Mouse (Mus musculus) kidney, postnatal 36 days (tissue): ENCODE results near the gene Tfap2a.

Source experiments
- DNase-seq, 2 experiments: peaks; one replicate each; pipeline ENCODE4 v3.0.0; 2021 to 2022; ENCODE audit warnings: mixed read lengths in 2 of 2

Gene Tfap2a

DNA sequence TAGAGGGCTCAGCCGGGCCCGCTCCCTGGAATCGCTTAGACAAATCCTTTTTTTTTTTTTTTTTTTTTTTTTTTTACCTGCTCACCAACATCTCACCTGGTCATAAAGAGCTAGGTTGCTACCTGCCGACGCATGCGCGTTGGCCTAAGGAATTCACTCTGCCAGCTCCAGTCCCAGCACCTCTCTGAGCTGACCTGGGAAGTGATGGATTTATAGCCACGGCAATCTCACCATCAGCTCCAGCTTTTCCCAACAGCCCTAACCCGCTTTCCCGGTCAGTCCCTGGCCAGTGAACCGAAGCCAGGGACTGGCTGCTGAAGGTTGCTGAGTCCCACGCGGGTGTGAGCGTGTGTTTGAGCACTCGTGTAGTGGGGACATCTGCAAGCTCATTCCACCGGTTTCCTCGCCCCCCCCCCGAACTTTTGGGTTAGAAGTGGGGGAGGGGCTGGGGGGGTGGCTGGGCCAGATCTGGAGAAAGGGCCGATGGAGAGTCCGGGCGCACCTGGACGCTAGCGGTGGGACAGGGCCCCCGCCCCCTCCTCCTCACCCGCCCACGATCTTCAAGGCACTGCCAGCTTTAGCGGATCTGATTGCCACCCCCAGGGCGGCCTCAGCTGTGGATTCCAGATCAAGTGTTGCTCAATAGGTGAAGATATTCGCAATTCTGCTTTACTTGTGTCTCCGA, at the start of gene Tfap2a:
Gene Tfap2a (minus strand): TSS at position 181 of the 685 bp plus-strand sequence.
- peak; percentile 56 to 58 for DNase-seq

DNA sequence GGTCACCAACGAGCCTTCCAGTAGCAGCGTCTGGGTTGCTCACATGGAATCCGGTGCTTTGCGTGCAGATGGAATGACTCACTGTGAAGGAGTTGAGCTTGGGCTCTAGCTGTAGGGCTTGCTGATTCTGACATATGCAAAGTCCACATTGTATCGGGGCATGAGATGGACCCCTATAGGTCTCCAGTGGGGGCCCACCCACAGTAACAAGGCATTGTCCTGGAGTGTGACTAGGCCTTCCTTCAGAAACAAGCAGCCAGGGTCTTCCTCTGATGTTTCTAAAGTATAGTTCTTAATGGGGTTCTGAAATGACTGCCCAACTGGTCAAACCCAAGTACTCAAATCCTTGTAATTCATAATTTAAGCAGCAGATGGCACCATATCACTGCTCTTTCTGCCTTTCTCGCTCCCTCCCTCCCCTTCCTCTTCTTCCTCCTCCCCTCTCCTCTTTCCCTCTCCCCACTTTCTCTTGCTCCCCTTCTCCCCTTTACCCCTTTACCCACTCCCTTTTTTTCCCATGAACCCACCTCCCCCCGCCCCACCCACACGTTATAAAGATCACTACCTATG, 46.1 kb upstream of the Tfap2a start:
- peak; percentile 4 to 18 for DNase-seq

DNA sequence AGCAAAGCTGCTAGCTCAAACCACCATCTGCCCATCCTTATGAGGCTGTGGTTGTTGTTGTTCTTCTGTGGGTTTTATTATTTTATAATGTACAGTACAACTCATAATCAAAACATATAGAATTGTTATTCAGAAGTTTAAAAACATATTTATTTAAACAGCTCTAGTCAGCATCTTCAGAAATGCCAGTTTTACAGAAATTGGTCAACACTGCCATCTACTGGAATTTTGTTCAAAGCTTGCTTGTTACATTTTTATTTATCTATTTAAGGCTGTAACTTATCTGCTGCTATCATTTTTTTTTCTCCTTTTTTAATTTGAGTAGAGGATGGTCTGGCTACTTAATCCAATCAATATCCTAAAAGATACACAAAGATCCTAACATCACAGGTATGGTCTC, 19.8 kb upstream of the Tfap2a start:
- DNase-seq: no peak

DNA sequence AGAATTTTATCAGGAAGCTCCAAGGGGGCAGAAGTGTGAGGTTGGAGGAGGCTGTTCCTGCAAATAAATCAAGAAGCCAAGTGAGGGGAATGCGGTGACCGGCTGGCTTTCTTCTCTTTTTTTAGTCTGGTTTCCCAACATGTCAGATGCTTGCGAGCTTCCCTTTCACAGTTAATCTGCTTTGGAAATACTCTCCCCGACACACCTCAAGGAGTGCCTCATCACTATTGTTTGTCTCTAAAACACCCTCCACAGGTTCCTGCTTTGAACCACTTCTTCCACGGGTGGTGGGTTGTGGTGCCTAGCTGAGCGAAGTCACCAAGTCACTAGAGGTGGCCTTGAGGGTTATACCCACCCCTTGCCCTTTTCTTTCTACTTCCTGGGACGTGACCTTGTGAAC, 18.2 kb upstream of the Tfap2a start:
- DNase-seq: no peak

DNA sequence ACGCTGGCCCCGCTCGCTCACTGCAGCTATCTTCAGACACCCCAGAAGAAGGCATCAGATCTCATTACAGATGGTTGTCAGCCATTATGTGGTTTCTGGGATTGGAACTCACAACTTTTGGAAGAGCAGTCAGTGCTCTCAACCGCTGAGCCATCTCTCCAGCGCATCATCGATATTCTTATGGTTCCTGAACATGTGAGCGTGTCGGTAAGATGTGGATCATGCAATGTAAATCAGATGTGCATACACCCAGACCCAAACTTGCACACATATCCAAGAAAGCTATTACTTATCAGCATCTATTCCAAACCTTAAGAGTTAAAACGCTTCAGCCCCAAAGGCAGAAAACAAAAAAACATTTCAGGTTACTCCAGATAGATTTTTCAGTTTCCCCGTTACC, 15.9 kb upstream of the Tfap2a start:
- no peak for DNase-seq

DNA sequence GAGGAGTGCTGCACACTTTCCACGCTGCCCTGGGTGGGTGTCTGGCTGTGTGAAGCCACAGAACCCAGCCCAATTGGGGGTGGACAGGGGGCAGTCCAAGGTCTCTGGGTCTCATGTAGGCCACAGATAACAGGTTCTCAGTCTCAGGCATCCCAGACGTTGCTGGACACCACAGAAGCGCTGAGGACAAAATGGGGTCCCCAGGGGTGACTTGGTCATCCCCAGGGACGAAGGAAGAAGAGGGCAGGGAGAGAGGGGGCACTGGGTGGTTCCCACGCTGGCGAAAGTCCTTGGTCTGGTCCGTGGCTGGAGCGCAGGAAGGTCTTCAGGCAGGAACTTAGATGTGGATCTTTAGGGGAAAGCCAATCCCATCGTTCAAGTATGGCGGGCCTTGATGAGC, 13.7 kb upstream of the Tfap2a start:
- no peak for DNase-seq

DNA sequence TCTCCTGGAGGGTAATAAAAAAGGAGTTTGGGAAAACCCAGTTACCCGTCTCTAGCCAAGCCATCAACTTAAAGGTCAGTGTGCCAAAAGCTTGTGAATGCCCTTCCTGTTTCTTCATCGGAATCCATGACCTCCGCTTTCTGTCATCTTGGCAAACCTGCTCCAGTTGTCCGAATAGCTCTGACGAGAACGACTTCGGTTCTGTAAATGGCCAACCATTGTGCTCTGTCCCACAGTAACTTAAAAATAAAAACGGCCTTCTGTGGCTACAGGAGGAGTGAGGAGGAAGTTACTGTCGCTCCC, 11.4 kb upstream of the Tfap2a start:
- no peak for DNase-seq

DNA sequence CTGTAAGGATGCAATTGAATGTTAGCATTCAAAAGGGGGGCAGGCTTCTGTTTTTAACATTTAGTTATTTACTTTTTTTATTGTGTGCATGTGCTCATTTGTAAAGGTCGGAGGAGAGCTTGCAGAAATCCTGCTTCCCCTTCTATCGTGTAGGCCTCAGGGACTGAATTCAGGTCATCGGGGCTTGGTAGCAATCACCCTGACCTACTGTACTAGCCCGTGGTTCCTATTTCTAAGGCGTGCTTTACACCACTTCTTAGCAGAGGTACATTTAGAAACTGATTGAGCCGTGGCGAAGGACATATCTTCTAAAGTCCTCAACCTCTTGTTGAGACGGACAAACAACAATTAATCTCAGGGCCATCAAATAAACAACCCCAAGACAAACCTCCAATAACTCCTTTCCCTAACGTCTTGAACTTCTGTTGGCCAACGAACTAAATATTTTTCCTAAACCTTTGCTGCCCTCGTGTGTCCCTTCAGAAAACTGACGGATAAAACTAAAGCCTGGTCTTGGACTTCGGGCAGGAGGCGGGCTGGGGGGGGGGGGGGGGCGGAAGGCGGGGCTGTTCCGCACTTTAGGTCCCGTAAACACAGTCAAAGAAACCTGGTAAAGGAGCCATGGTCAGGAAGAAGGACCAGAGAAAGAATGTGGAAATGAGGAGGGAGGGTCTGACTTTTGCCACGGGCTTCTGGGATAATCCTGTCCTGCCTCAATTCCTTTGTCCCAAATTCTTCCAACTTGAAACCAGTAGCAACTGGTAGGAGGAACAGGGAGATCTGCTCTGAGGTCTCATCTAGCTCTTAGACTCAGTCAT, 10.8 kb upstream of the Tfap2a start:
- DNase-seq: peak in 1 of 2 experiments; percentile 45

DNA sequence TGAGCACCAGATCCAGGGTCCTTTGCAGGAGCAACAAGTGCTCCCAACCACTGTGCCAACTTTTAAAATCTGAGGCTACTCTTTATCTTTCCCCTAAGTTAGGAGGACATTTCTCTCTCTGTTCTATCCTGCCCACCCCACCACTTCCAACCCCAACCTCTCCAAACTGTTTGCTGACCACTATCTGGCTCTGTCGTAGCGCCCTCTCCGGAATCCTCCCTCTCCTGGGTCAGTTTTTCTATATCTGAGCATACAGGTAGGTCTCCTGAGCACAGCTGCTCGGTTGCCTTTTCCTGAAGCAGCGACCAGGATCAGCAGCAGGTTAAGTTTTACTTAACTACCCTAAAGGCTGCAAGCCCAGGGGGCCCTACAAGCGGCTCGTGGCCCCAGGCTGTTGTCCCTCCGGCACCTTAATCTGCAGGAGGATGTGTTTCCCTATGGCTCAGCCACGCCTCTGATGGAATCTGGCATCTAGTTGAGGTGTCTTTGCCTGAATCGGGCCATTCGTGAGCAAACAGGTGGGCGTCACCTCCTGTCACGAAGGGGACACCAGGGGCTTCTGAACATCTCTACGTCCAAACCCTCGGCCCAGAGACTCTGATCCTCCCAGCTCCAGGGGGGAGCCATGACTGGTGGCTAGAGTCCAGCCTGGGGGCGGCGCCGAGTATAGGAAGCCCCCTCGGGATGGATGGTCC, 6.1 kb upstream of the Tfap2a start:
- no peak for DNase-seq

DNA sequence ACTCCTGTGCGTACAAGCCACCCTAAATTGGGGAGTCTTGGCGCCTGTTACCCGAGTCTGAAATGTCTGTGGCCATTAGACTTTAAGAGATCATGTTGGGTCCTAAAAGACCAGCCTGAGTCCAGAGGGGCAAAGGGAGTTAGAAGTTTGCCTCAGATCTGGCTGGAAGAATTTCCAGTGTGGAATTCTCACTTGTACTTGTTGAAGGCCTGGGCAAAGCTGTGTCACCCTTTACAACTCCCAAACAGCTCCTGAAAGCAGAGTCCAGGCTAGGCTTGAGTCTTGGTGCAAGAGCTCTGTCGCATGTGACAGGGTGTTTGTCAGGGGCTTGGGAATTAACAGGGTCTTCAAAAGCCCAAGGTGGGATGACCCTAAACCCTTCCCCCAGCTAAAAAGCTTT, 5.0 kb upstream of the Tfap2a start:
- DNase-seq: no peak

DNA sequence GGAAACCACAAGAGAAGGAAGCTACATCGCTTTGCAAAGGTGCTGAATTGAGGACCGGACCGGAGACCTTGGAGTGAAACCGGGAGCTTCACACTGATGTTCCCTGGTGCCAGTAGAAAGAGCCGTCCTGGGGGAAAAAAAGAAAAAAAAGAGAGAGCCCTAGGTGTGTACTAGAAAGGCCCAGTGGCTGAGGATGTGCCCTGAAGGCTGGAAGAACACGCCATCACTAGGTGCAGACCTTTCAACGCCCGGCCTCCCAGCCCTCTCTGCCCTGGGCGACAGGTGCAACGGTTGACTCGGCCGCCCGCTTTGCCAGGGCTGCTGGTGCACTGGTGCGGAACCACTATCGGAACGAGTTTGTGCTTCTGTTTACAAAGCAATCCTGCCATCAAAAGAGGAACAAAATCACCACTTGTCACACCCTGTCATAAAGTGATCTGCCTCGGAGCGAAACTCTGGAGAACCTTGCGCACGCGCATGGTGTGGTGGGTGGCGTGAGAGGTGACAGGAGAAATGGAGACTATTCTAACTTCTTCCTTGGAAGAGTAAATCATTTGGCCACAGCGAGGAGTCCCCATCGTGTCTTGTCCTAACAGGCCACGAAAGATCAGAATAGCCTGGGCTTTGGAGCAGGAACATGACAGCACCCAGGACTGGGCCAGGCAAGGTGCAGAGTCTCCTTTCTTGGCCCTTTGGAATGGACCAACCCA, 3.8 kb upstream of the Tfap2a start:
- DNase-seq: no peak

DNA sequence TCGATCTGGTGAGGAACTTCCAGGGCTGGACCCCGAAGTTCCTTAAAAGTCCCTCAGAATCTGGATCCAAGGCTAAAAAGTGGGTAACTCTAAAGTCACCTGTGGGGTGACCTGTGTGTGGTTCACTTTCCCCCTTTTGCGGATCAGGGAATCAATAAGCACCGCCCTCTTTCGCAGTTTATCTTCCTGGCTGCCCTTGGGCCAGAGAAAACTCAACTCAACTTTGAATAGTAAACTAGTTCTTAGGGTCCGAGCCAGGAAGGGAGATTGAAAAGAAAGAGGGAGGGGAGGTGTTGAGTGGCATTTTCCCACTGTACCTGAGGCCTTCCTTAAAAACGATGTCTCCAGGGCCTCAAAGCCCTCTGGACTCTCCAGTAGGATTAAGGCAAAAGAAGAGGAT, 3.3 kb upstream of the Tfap2a start:
- no peak for DNase-seq

DNA sequence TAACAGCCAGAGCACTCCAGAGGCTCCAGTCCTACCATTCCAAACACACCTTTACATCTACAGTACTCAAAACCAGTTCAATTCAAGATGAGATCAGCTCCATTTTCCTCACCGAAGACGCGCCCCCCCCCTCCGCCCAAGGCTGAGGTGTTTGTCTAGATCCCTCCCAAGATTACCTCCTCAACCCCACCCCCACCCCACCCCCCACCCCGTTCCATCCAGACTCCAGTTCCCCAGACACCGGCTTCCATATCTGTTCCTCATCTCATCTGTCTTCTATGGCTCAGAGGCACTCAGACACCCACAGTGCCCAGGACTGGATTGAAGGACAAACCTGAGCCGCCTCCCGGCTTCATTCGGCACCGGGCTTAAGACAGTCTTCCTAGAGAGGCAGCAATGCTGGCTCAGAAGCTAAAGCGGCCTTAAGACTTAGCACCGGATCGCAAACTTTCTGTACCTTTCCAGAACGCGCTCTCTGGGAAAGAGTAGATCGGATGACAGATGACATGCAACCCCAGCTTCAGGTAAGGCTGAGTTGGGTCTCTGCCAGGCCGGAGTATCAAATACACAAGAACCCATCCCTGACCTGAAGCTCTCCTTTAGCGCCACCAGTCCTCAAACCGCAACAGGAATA, 2.7 kb upstream of the Tfap2a start:
- no peak for DNase-seq

DNA sequence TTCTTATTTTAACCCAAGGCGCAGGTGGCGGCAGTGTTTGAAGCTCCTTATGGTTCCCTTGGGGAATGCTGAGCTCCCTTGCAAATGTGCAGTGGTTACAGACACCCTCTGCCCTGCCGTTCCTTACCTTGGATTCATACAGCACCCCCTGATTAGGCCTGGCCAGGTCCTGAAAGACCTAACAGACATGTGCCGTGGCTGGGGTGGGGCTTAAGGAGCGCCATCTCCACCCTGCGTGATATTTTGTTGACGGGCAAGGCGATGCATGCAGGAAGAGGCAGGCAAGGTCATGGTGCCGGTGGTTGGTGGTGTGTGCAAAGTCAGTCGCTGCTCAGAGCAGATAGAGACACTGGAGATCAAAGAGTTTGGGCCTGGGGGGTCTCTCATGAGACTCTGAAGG, 1.7 kb upstream of the Tfap2a start:
- no peak for DNase-seq

DNA sequence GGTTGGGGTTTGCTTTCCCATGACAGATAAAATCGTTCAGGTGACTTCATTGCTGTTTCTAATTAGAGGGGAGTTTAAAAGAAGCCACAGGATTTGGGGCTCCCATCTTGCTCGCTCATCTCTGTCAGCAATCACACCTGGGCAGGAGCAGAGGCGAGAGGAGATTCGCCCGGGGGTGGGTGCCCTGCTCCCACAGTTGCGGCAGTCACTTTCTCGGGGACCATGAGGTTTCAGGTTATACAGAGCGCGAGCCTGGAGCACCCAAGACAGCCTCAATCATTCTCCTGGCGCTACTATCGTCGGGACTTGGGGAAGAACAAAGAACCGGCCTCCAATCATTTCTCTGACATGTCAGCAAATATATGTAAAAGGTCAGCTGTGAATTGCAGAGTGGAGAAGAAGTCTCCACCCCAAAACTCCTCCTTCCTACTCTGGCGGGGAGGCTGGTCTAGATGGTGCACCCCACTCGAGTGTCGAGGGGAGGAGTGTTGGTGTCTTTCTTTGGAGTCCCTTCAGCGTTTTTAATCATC, 1.0 kb upstream of the Tfap2a start:
- DNase-seq: no peak

DNA sequence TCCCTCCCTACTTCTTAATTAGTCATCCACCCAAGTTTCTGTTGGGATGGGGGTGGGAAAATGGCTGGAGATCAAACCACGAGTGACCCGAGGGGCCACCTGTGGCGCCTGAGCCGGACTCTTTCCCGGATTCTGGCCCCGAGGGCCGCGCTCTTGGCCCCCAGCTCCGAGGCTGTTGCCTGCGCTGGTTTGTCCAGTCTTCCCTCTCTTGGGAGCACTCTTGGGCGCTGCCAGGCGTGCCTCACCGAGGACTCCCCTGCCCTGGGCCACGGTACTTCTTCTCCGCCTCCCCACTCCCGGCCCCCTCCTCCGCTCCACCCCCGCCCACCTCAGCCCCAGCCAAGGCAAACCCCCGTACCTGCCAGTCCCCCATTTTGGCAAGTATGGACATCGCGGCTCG, 415 bp downstream of the Tfap2a start:
- DNase-seq: no peak

DNA sequence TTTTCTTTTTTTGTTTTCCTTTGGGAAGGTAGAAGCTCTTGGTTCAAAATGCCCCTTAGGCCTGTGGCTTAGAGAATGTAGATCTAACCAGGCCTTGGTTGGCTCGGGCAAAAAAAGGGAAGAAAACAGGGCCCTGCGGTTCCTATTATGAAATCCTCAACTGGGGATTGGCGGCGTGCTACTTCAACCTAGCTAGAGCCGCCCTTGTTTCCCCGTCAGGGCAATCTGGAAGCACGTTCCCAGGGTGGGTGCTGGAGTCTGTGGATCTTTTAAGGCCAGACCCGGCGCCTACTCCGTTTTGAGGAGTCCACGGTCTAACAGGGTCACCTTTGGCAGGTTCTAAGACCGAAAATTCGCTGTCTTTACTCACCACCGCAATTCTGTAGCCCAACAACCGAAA, 1.1 kb downstream of the Tfap2a start:
- no peak for DNase-seq

DNA sequence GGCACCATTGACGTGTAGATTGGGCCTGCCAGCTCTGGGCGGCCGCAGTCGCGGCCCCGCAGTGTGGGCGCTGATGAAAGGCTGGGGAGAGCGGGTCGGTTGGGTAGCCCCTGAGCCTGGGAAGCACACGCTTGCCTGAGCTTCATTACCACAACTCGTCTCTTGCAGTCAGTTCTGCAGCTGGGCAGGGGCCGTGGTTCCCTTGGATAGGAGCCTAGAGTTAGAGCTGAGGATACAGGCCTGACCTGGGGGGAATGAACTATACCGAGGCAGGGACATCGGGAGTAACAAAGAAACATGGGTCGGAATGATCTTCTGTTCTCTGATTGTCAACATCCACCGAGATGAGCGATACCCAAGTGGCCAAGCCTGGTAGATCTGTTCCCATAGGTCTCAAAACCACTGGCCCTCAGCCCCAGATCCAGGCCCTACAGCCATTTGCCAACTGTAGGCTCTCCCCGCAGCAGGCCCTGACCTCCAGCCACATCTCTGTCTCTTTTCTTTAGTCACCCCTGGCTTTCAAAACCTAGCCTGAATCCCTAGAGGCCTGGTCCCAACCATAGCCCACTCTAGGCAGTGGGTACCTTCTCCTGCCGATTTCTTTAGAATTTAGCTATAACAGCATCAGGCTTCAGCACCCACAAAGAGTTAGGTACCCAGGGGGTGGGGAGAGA, 1.9 kb downstream of the Tfap2a start:
- DNase-seq: no peak

DNA sequence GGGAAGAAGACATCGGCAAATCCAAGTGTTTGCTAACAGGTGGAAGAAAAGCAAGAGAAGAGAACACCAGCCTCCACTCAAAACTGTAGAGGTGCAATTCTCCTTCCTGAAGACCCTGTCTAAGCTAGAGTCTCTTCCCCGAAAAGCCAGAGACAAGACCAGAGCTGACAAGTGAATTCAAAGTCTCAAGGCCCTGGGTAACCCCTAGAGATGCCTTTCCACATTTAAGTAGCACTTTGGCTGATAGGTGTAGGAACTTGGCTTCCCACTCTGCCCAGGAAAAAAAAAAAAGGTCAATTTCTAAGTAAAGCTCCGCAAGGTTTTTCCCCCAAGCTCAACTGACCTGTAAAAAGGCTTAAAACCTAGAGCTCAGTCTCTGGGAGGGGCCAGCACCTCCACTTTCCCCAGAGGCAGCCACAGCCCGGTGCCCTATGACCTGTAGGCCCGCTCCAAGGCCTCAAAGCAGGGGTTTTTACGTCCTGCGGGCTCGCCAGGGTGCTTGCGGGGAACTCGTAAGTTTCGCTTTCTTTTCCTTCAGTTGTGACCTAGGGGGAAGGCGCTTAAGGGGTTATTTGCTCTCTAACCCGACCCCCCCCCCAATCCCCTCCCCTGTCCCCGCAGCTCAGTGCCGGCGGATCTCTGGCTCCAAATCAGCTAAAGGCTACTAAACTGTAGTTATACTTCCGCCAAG, 2.6 kb downstream of the Tfap2a start:
- DNase-seq: no peak

DNA sequence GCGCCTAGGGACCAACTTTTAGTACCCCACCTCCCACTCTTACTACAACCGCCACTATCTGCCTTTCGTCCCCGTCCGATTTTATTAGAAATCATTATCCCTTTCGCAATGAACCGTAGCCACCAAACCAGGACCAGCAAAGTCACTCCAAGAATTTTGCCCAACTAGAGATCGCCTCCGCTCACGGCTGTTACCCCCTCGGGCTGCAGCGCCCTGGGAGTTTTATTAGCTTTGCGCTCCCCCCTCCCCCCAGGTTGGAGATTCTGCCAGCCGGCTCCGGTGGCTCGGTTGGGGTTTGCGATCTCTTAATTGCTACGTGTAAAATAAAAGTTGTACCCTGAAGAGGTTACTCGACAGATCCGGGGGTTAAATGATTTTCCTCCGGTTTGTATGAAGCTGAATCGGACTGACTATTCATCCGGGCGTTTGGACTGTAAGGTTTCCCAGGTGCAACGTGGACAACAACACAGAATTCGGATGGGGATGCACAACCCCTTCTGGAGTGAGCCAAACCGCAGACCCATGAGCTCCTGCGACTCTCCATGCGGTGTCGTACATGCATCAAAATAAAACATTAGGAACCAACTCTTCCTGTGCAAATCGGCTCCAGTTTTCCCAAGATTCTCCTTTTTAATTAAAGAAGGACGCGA, 3.7 kb downstream of the Tfap2a start:
- DNase-seq: no peak
